Mouse (Mus musculus) spleen, embryonic (tissue): ENCODE results near the gene Car5b.

Source experiments
- CTCF ChIA-PET: fragments of 350-600 bp; sonication (Branson Sonifier 250); formaldehyde crosslinking; loops from one replicate; lab custom pipeline; 2022; lab: Charles Lee

The Car5b gene

DNA sequence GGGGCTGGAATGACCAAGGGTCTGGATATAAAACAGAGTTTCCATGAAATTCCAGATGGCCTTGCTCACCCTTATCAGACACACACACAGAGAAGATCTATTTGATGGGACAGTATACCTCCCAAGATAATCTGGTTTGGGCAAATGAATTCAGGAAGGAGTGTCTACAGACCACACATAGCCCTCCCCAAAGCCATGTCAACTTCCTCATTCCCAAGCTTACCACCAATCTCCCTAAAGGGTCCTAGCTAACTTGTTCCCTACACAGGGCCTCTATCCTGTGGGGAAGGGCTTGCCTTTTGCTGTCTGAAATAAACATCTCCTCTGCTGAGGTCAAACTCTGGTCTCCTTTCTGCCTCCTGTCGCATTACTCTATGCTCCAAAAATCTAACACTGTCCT, 46.7 kb downstream of the Car5b start:
- CTCF ChIA-PET = no interaction called here

DNA sequence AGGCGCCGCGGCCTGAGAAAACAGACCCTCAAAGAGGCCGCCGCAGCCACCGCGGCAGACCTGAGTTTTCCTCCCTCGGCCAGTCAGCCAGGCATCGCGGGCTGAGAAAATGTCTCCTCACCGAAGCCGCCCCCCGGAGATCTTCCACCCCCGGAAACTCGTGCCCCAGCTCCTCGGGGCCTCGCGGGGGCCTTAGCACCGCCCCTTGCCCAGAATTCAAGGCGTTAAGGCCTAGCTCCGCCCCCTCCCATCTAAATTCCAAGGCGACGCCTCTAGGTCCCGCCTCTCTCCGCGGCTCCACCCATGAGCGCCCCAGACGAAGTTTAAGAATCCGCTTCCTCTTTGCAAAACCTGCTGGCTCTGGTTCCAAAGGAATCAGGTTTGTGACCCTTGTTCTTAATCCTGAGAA, 69.3 kb downstream of the Car5b start, which contains the start of gene Zrsr2:
Gene Zrsr2, minus strand, starts transcription at position 195 of the 409 bp plus-strand sequence.
- CTCF ChIA-PET = no interaction called here

DNA sequence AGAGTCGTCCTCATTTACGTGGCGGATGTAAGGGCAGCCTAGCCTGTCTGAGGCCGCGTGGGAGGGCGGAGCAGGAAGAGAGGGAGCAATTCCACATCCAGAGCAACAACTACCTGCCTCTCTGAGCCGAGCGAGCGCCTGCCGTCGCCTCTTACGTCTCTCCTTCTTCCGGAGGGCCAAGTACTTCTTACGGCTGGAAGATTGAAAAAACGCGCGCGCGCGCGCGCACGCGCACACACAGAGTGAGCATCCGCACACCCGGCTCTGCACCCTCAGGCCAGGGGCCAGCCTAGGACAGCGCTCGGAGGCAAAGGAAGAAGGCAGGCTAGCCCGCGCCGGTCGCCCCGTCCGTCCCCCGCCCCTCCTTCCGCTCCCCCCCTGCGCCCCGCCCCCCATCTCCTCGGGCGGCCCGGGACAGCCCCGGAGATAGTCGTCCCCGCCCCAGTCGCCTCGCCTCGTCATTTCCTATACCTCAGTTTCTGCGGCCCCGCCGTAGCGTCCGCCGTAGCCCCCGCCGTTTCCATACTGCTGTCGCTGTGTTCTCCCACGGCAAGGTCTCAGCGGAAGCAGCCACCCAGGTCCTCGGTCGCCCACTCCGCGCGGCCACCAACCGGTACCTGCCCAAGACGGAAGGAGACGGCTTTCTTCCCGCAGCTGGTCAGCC, 69.9 kb downstream of the Car5b start:
- CTCF ChIA-PET = no interaction called here

DNA sequence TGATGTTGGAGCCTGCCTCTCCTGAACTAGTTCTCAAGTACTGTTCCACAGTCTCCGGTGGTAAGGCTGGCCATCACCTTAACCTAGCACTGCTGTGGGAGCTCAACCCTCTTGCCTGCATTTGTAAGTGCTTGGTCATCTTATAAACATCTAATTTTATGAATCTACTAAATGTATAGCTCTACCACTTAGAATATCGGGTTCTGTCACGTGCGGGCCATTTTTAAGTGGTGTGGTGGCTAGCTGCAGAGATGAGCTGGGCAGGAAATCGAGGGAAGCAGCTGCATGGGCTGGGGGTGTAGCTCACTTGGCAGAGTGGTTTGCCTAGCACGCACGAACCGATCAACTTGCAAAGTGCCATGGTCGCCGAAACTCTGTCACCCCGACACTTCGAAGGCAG, 70.4 kb downstream of the Car5b start:
- CTCF ChIA-PET = no interaction called here

DNA sequence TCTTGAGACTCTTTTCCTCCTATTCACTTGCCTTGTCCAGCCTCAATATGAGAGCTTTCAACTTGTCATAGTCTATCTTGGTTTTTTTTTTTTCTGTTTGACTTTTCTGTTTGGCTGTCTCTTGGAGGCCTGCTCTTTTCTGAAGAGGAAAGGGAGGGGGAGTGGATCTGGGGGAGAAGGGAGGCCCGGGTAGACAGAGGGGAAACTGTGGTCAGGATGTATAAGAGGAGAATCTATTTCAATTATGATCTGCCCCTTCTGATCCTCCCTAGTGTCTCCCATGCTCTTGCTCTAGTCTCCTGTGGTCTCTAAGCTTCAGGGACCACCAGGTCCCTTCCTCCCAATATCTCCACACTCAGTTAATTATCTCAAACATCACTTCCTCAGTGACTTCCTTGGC, 76.2 kb downstream of the Car5b start:
- CTCF ChIA-PET = no interaction called here

DNA sequence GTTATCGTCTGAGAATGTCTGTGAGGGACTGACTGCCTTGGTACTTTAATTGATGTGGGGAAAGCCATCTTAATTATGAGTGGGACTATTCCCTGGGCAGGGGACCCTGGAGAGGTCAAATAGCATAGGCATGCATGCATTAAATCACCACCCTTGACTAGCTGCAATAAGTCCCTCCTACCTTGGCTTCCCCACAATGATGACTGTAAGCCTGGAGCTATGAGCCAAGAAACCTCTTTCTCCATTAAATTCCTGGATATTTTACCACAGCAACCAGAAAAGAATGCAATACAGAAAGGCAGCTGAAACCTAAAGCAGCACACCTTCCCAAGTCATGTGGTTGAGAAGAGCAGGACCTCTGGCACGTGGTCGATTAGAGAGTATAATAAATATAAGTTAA, 83.4 kb downstream of the Car5b start:
- CTCF ChIA-PET = no interaction called here

DNA sequence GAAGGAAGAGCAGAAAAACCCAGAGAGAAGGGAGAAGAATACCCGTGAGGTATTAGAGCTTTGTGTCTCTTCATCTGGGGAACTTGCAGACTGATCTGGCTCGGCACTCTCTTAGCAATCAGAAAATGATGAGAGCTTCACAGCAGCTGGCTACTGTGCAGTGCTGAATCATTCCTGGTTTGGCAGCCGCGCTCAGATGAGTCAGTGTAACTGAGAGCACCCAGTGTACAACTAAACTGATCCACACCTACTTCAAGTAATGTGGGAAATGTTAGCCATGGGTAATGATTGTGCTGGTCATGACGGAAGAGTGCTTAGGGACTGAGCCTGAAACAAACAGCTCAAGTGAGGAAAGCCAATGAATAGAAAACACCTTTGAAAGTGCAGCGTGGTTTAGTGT, 89.2 kb downstream of the Car5b start:
- CTCF ChIA-PET = no interaction called here

DNA sequence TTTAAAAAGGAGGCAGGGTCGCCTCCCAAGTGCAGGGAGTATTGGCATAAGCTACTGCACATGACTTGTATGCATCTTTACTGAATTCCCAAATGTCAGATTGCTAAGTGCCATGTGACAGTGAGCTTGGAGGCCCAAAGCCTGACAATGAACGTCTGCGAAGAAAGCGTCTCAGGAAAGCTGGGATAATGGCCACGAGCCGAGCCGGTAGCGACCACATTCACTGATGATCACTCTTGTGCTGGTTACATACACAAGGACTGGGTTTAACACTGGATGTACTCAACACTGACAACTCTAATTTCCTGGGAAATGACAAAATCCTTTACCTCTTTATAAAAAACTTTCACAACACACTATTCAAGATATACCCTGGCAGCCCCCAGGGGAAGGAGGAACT, 93.1 kb downstream of the Car5b start:
- CTCF ChIA-PET = no interaction called here

DNA sequence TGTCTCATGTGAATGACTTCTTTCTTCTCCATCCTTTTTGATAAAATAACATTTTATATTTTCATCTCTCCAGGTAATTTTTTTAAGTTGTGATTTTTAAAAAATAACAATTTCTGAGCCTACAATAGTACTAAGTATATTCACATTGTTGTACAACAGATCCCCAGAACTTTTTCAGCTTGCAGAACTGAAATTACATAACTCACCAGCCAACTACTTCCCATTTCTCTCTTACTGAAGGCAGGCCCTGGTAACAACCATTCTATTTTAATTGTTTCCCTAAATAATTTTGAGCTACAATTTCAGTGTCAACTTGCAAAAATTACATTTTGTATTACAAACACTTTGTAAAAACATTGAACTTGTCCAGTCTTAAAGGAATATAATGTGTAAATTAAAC, 98.2 kb downstream of the Car5b start:
- CTCF ChIA-PET = no interaction called here
